Comparison of ENCODE assay signal across 1 mouse cellular context in genomic region chr17:47629717-47630677, GRCm38 (mm10).
TF ChIP-seq lines count a peak whose summit lies in the region.

No protein-coding gene starts in this region.

TF ChIP-seq in CH12.LX, 34 proteins besides CTCF, POLR2A, EP300 and RAD21:
- TF ChIP-seq UBTF (IDR thresholded peaks at IDR 0.05; ENCODE audit: low read depth, low read length) (no peak), GABPA (IDR thresholded peaks at IDR 0.05; ENCODE audit: insufficient replicate concordance, low read depth, low read length) (no peak), IRF4 (IDR thresholded peaks at IDR 0.05; ENCODE audit: low read depth, low read length) (no peak), USF1 (IDR thresholded peaks at IDR 0.05; ENCODE audit: low read depth, low read length) (no peak), ZC3H11A (IDR thresholded peaks at IDR 0.05; ENCODE audit: low read depth, low read length) (no peak), POLR2AphosphoS2 (IDR thresholded peaks at IDR 0.05; ENCODE audit: low read depth, low read length) (peak; percentile 7; the same call in 1 of the 2 replicates), BHLHE40 (IDR thresholded peaks at IDR 0.05; ENCODE audit: low read depth, low read length) (no peak), ETS1 (conservative IDR thresholded peaks at IDR 0.05; ENCODE audit: low read depth, low read length) (no peak), MAZ (IDR thresholded peaks at IDR 0.05; ENCODE audit: low read depth, low read length) (no peak), E2F4 (IDR thresholded peaks at IDR 0.05; ENCODE audit: insufficient replicate concordance, low read depth, low read length) (no peak), SMC3 (IDR thresholded peaks at IDR 0.05; ENCODE audit: low read depth, low read length) (no peak), ZKSCAN1 (IDR thresholded peaks at IDR 0.05; ENCODE audit: borderline replicate concordance, low read depth, low read length) (no peak), ZNF384 (IDR thresholded peaks at IDR 0.05; ENCODE audit: low read depth, low read length) (peak; percentile 77), JUND (conservative IDR thresholded peaks at IDR 0.05; ENCODE audit: low read depth, low read length) (no peak), PAX5 (IDR thresholded peaks at IDR 0.05; ENCODE audit: low read length) (no peak), TBP (conservative IDR thresholded peaks at IDR 0.05; ENCODE audit: low read depth, low read length) (no peak), MYC (IDR thresholded peaks at IDR 0.05; ENCODE audit: low read depth, low read length) (no peak), CHD2 (IDR thresholded peaks at IDR 0.05; ENCODE audit: low read length) (no peak), KAT2A (IDR thresholded peaks at IDR 0.05; ENCODE audit: insufficient replicate concordance, low read length) (no peak), USF2 (conservative IDR thresholded peaks at IDR 0.05; ENCODE audit: low read depth, low read length) (no peak), NRF1 (IDR thresholded peaks at IDR 0.05; ENCODE audit: low read depth, low read length) (no peak; the same call in 1 of the 2 replicates), MAX (IDR thresholded peaks at IDR 0.05; ENCODE audit: low read length) (no peak), TCF12 (IDR thresholded peaks at IDR 0.05; ENCODE audit: low read depth, low read length) (0 out of 2 replicates have a peak, but pooled peaks have one; percentile 17), NELFE (IDR thresholded peaks at IDR 0.05; ENCODE audit: low read depth, low read length) (no peak), ELF1 (IDR thresholded peaks at IDR 0.05; ENCODE audit: low read depth, low read length) (no peak), MXI1 (IDR thresholded peaks at IDR 0.05; ENCODE audit: low read depth, low read length) (no peak; the same call in 1 of the 2 replicates)
TF ChIP-seq in CH12.LX: peak in this region for 3.
